Mouse (Mus musculus) stomach, embryonic 14.5 days (tissue): ENCODE measurements around the gene Setd5. TPM values are rescaled to one million over a fixed set of nuclear protein-coding genes. Genes with fewer than 3 reads are reported as not detected.

Source experiments
- ATAC-seq: fragments of 200-750 bp; cut with Nextera tagmentation; 2 replicates; pipeline ENCODE4 v1.8.0; 2017; ENCODE audit warnings: low read depth, moderate TSS enrichment; ENCODE audit not compliant: insufficient number of reproducible peaks, insufficient read depth, low FRiP score
- H3K27ac ChIP-seq: fragments of 300-500 bp; sonication (generic); 2 replicates; pipeline ENCODE4 v1.5.1; 2014; ENCODE audit warnings: mild to moderate bottlenecking, low read length, moderate library complexity, mixed read lengths
- H3K27me3 ChIP-seq: fragments of 300-500 bp; sonication (generic); 2 replicates; pipeline ENCODE4 v1.6.1; 2014; ENCODE audit warnings: low read length, control low read depth, mixed read lengths; ENCODE audit not compliant: control insufficient read depth, insufficient read depth
- H3K36me3 ChIP-seq: fragments of 300-500 bp; sonication (generic); 2 replicates; pipeline ENCODE4 v1.6.1; 2014; ENCODE audit warnings: mild to moderate bottlenecking, control low read depth, low read length, moderate library complexity, mixed read lengths; ENCODE audit not compliant: control insufficient read depth, insufficient read depth
- H3K4me1 ChIP-seq: fragments of 300-500 bp; sonication (generic); 2 replicates; pipeline ENCODE4 v1.6.1; 2014; ENCODE audit warnings: low read length, control low read depth, mixed read lengths; ENCODE audit not compliant: control insufficient read depth, insufficient read depth
- H3K4me2 ChIP-seq: fragments of 300-500 bp; sonication (generic); replicated peaks from 2 replicates; pipeline ENCODE4 v1.6.1; 2014; ENCODE audit warnings: low read depth, low read length, control low read depth
- H3K4me3 ChIP-seq: fragments of 300-500 bp; sonication (generic); 2 replicates; pipeline ENCODE4 v1.5.1; 2014; ENCODE audit warnings: low read depth, low read length, control low read depth
- H3K9ac ChIP-seq: fragments of 300-500 bp; sonication (generic); replicated peaks from 2 replicates; pipeline ENCODE4 v1.6.1; 2014; ENCODE audit warnings: low read depth, mild to moderate bottlenecking, control low read depth, low read length, moderate library complexity, mixed read lengths
- H3K9me3 ChIP-seq: fragments of 300-500 bp; sonication (generic); 2 replicates; pipeline ENCODE4 v1.6.1; 2016; ENCODE audit warnings: low read depth, low read length, control low read depth; ENCODE audit not compliant: control insufficient read depth
- WGBS: fragments of 180-500 bp; shearing (Covaris S2); extraction: QIAGEN DNeasy Blood & Tissue Kit; methylation state at CpG from one replicate; pipeline ENCODE4 v1.1.7; 2014; 5-methylcytosine and 5-hydroxymethylcytosine counted together
- polyA plus RNA-seq: library from polyadenylated mRNA; unstranded; fragments of >200 nt; fragmentation: Nextera tagmentation; extraction: Ambion mirVana; gene quantifications from 2 replicates; pipeline ENCODE4 v1.2.1, GENCODE M21; 2014

Setd5 gene
- polyA plus RNA-seq, 1 experiment from 2014 or later = 123 TPM

GRCm38 (mm10) chr6:113194517-113194840 lies 117.3 kb downstream of the Setd5 start:
- ATAC-seq = no peak
- H3K9ac ChIP-seq = no peak overlapping the region
- 3% methylated on average over 5 of the region's 5 CpGs for WGBS

GRCm38 (mm10) chr6:113194841-113195595 lies 117.9 kb downstream of the Setd5 start, which contains the start of gene Lhfpl4:
Lhfpl4 (minus strand) TSS chr6:113195384.
- ATAC-seq = no peak
- no peaks in the 10 kb centered on the region for H3K9me3 ChIP-seq
- H3K27ac ChIP-seq = no peak within 1 kb of the TSS
- peak within 1 kb of the TSS; percentile 68 for H3K4me2 ChIP-seq
- H3K9ac ChIP-seq = no peak within 1 kb of the TSS; the same call in 1 of the 2 replicates
- no peaks in the 10 kb centered on the region for H3K36me3 ChIP-seq
- 1% methylated on average over 53 of the region's 66 CpGs for WGBS
- H3K27me3 ChIP-seq = peaks cover 25% of the 10 kb centered on the region
- H3K4me1 ChIP-seq = 0 out of 2 replicates have a peak, but pooled peaks cover 3% of the 10 kb centered on the region
- H3K4me3 ChIP-seq = peak within 1 kb of the TSS; percentile 35

More at GRCm38 (mm10) chr6:113194517-113194840, 117.3 kb downstream of the Setd5 start:
- Histone ChIP-seq H3K27ac (no peak overlapping the region), H3K4me2 (peak overlapping the region; percentile 68), H3K27me3 (peaks cover 25% of the 10 kb centered on the region), H3K36me3 (no peaks in the 10 kb centered on the region), H3K4me3 (peak overlapping the region; percentile 35), H3K4me1 (0 out of 2 replicates have a peak, but pooled peaks cover 3% of the 10 kb centered on the region), H3K9me3 (no peaks in the 10 kb centered on the region)

GRCm38 (mm10) chr6:113195596-113195992 lies 118.4 kb downstream of the Setd5 start:
- ATAC-seq = no peak
- no peaks in the 10 kb centered on the region for H3K9me3 ChIP-seq
- H3K9ac ChIP-seq = no peak overlapping the region
- 17% methylated on average over 9 of the region's 9 CpGs for WGBS
- H3K4me3 ChIP-seq = peak overlapping the region; percentile 35; the same call in 1 of the 2 replicates
- H3K27me3 ChIP-seq = peaks cover 25% of the 10 kb centered on the region
- no peaks in the 10 kb centered on the region for H3K36me3 ChIP-seq
- H3K4me1 ChIP-seq = 0 out of 2 replicates have a peak, but pooled peaks cover 3% of the 10 kb centered on the region
- H3K27ac ChIP-seq = no peak overlapping the region
- peak overlapping the region; percentile 68 for H3K4me2 ChIP-seq

Other genes with a start within 250 kb of the Setd5 start
- gene Srgap3, start 130.1 kb upstream of the Setd5 start, polyA plus RNA-seq = 13.3 and 15.3 TPM in 2 replicates
- gene Thumpd3, start 31.1 kb upstream of the Setd5 start, polyA plus RNA-seq = 42.6 and 47.0 TPM in 2 replicates
- gene Lhfpl4, start 118.0 kb downstream of the Setd5 start, polyA plus RNA-seq = 0.87 and 1.8 TPM in 2 replicates
- 31.6 and 33.2 TPM in 2 replicates for gene Mtmr14, start 160.5 kb downstream of the Setd5 start, polyA plus RNA-seq
- gene Cpne9, start 204.9 kb downstream of the Setd5 start, polyA plus RNA-seq = 0.20 TPM in 1 of 2 replicates, not detected in the other
- gene Brpf1, start 229.8 kb downstream of the Setd5 start, polyA plus RNA-seq = 20.1 and 21.1 TPM in 2 replicates
- gene Ogg1, start 249.6 kb downstream of the Setd5 start, polyA plus RNA-seq = 14.7 and 18.0 TPM in 2 replicates